Mouse (Mus musculus) lung, embryonic 15.5 days (tissue): ENCODE measurements around the gene AI481877. TPM values are rescaled to one million over a fixed set of nuclear protein-coding genes. Genes with fewer than 3 reads are reported as not detected.

ENCODE experiments used
- ATAC-seq: fragments of 200-750 bp; cut with Nextera tagmentation; 2 replicates; pipeline ENCODE4 v1.8.0; 2017; ENCODE audit warnings: moderate number of reproducible peaks, borderline replicate concordance; ENCODE audit not compliant: low FRiP score, low TSS enrichment; ENCODE audit errors: extremely low read depth
- H3K27ac ChIP-seq: fragments of 300-500 bp; sonication (generic); 2 replicates; pipeline ENCODE4 v1.5.1; 2015; ENCODE audit warnings: moderate library complexity, mild to moderate bottlenecking, inconsistent platforms
- H3K27me3 ChIP-seq: fragments of 300-500 bp; sonication (generic); 2 replicates; pipeline ENCODE4 v1.6.1; 2015; ENCODE audit warnings: inconsistent platforms
- H3K36me3 ChIP-seq: fragments of 300-500 bp; sonication (generic); 2 replicates; pipeline ENCODE4 v1.6.1; 2015; ENCODE audit warnings: inconsistent platforms
- H3K4me1 ChIP-seq: fragments of 300-500 bp; sonication (generic); 2 replicates; pipeline ENCODE4 v1.6.1; 2015; ENCODE audit warnings: inconsistent platforms
- H3K4me2 ChIP-seq: fragments of 300-500 bp; sonication (generic); 2 replicates; pipeline ENCODE4 v1.6.1; 2015; ENCODE audit warnings: inconsistent platforms, mild to moderate bottlenecking, moderate library complexity
- H3K4me3 ChIP-seq: fragments of 300-500 bp; sonication (generic); 2 replicates; pipeline ENCODE4 v1.5.1; 2015; ENCODE audit warnings: mild to moderate bottlenecking, inconsistent platforms
- H3K9ac ChIP-seq: fragments of 300-500 bp; sonication (generic); 2 replicates; pipeline ENCODE4 v1.6.1; 2015; ENCODE audit warnings: inconsistent platforms
- H3K9me3 ChIP-seq: fragments of 300-500 bp; sonication (generic); 2 replicates; pipeline ENCODE4 v1.6.1; 2016; ENCODE audit warnings: inconsistent platforms
- WGBS: fragments of 180-500 bp; shearing (Covaris S2); methylation state at CpG from one replicate; pipeline ENCODE4 v1.1.7; 2015; 5-methylcytosine and 5-hydroxymethylcytosine counted together
- polyA plus RNA-seq: library from polyadenylated mRNA; unstranded; fragments of >200 nt; fragmentation: Nextera tagmentation; extraction: Ambion mirVana; gene quantifications from 2 replicates; pipeline ENCODE4 v1.2.1, GENCODE M21; 2015

The AI481877 gene
- polyA plus RNA-seq, 1 experiment from 2014 or later = not detected

GRCm38 (mm10) chr4:59164034-59164433 is 25.3 kb upstream of the AI481877 start:
- Histone ChIP-seq H3K9ac (no peak overlapping the region), H3K4me2 (no peak overlapping the region), H3K27me3 (no peaks in the 10 kb centered on the region), H3K27ac (no peak overlapping the region), H3K9me3 (no peaks in the 10 kb centered on the region), H3K4me1 (no peaks in the 10 kb centered on the region), H3K4me3 (no peak overlapping the region), H3K36me3 (no peaks in the 10 kb centered on the region)
- 58% methylated on average over 2 of the region's 2 CpGs for WGBS
- no peak for ATAC-seq

GRCm38 (mm10) chr4:59160959-59161670 is 22.3 kb upstream of the AI481877 start:
- peak; percentile 67; the same call in 1 of the 2 replicates for ATAC-seq
- no peaks in the 10 kb centered on the region for H3K9me3 ChIP-seq
- H3K27ac ChIP-seq = peak overlapping the region; percentile 77
- H3K9ac ChIP-seq = no peak overlapping the region
- WGBS = 26% methylated on average over 8 of the region's 8 CpGs
- no peaks in the 10 kb centered on the region for H3K36me3 ChIP-seq
- 0 out of 2 replicates have a peak overlapping the region, but pooled peaks have one; percentile 15 for H3K4me2 ChIP-seq
- no peaks in the 10 kb centered on the region for H3K27me3 ChIP-seq
- no peak overlapping the region for H3K4me3 ChIP-seq
- H3K4me1 ChIP-seq = peaks cover 9% of the 10 kb centered on the region; the same call in 1 of the 2 replicates

- 77% methylated on average over 5 of the region's 5 CpGs for WGBS
- Histone ChIP-seq H3K36me3 (no peaks in the 10 kb centered on the region), H3K4me2 (no peak overlapping the region), H3K27ac (no peak overlapping the region), H3K4me3 (no peak overlapping the region), H3K4me1 (peaks cover 9% of the 10 kb centered on the region; the same call in 1 of the 2 replicates), H3K27me3 (no peaks in the 10 kb centered on the region), H3K9me3 (no peaks in the 10 kb centered on the region), H3K9ac (no peak overlapping the region)
- no peak for ATAC-seq
Observed at GRCm38 (mm10) chr4:59160289-59160688, 21.5 kb upstream of the AI481877 start.

GRCm38 (mm10) chr4:59157654-59158053 is 18.9 kb upstream of the AI481877 start:
- Histone ChIP-seq H3K27ac (no peak overlapping the region), H3K4me1 (peaks cover 9% of the 10 kb centered on the region; the same call in 1 of the 2 replicates), H3K4me3 (no peak overlapping the region), H3K27me3 (no peaks in the 10 kb centered on the region), H3K9me3 (no peaks in the 10 kb centered on the region), H3K4me2 (no peak overlapping the region), H3K9ac (no peak overlapping the region), H3K36me3 (no peaks in the 10 kb centered on the region)
- ATAC-seq = no peak
- 52% methylated on average over 2 of the region's 2 CpGs for WGBS

- no peak for ATAC-seq
- H3K27ac ChIP-seq = no peak overlapping the region
- no peak overlapping the region for H3K4me2 ChIP-seq
- WGBS = 20% methylated on average over 7 of the region's 7 CpGs
- no peak overlapping the region for H3K9ac ChIP-seq
- H3K36me3 ChIP-seq = no peaks in the 10 kb centered on the region
- H3K27me3 ChIP-seq = no peaks in the 10 kb centered on the region
- H3K9me3 ChIP-seq = no peaks in the 10 kb centered on the region
- H3K4me1 ChIP-seq = peaks cover 9% of the 10 kb centered on the region; the same call in 1 of the 2 replicates
- H3K4me3 ChIP-seq = no peak overlapping the region
Observed at GRCm38 (mm10) chr4:59156897-59157592, 18.3 kb upstream of the AI481877 start.

- no peaks in the 10 kb centered on the region for H3K9me3 ChIP-seq
- H3K4me2 ChIP-seq = no peak overlapping the region
- WGBS = 62% methylated on average over 1 of the region's 1 CpGs
- no peak overlapping the region for H3K9ac ChIP-seq
- ATAC-seq = no peak
- H3K27ac ChIP-seq = no peak overlapping the region
- H3K4me3 ChIP-seq = no peak overlapping the region
- no peaks in the 10 kb centered on the region for H3K27me3 ChIP-seq
- H3K4me1 ChIP-seq = peaks cover under 1% of the 10 kb centered on the region; the same call in 1 of the 2 replicates
- no peaks in the 10 kb centered on the region for H3K36me3 ChIP-seq
Observed at GRCm38 (mm10) chr4:59151953-59152352, 13.2 kb upstream of the AI481877 start.

GRCm38 (mm10) chr4:59150907-59151306 is 12.1 kb upstream of the AI481877 start:
- H3K27me3 ChIP-seq = no peaks in the 10 kb centered on the region

GRCm38 (mm10) chr4:59149043-59149442 is 10.3 kb upstream of the AI481877 start:
- Histone ChIP-seq H3K4me1 (no peaks in the 10 kb centered on the region), H3K4me3 (no peak overlapping the region), H3K27ac (no peak overlapping the region), H3K36me3 (no peaks in the 10 kb centered on the region), H3K4me2 (no peak overlapping the region), H3K9me3 (no peaks in the 10 kb centered on the region), H3K9ac (no peak overlapping the region), H3K27me3 (no peaks in the 10 kb centered on the region)
- no peak for ATAC-seq
- WGBS = 58% methylated on average over 5 of the region's 5 CpGs

More at GRCm38 (mm10) chr4:59150907-59151306, 12.1 kb upstream of the AI481877 start:
- Histone ChIP-seq H3K4me2 (no peak overlapping the region), H3K4me3 (no peak overlapping the region), H3K9ac (no peak overlapping the region), H3K36me3 (no peaks in the 10 kb centered on the region), H3K4me1 (no peaks in the 10 kb centered on the region), H3K27ac (no peak overlapping the region), H3K9me3 (no peaks in the 10 kb centered on the region)
- ATAC-seq = no peak
- 44% methylated on average over 5 of the region's 5 CpGs for WGBS

- WGBS = 68% methylated on average over 4 of the region's 4 CpGs
- Histone ChIP-seq H3K27ac (no peak overlapping the region), H3K36me3 (no peaks in the 10 kb centered on the region), H3K9ac (no peak overlapping the region), H3K4me2 (no peak overlapping the region), H3K27me3 (no peaks in the 10 kb centered on the region), H3K4me3 (no peak overlapping the region), H3K4me1 (no peaks in the 10 kb centered on the region), H3K9me3 (no peaks in the 10 kb centered on the region)
- ATAC-seq = no peak
Observed at GRCm38 (mm10) chr4:59128935-59129334, 9.8 kb downstream of the AI481877 start.

- H3K4me3 ChIP-seq = no peak overlapping the region
- no peaks in the 10 kb centered on the region for H3K27me3 ChIP-seq
- H3K4me2 ChIP-seq = no peak overlapping the region
- no peak for ATAC-seq
- H3K9me3 ChIP-seq = no peaks in the 10 kb centered on the region
- H3K9ac ChIP-seq = no peak overlapping the region
- H3K4me1 ChIP-seq = no peaks in the 10 kb centered on the region
- no peak overlapping the region for H3K27ac ChIP-seq
- no peaks in the 10 kb centered on the region for H3K36me3 ChIP-seq
- WGBS = 85% methylated on average over 1 of the region's 1 CpGs
Observed at GRCm38 (mm10) chr4:59125053-59125452, 13.7 kb downstream of the AI481877 start.

- H3K9ac ChIP-seq = no peak overlapping the region
- H3K36me3 ChIP-seq = no peaks in the 10 kb centered on the region
- H3K4me3 ChIP-seq = no peak overlapping the region
- no peaks in the 10 kb centered on the region for H3K4me1 ChIP-seq
- H3K27me3 ChIP-seq = no peaks in the 10 kb centered on the region
- no peak for ATAC-seq
- H3K9me3 ChIP-seq = no peaks in the 10 kb centered on the region
- no peak overlapping the region for H3K4me2 ChIP-seq
- no peak overlapping the region for H3K27ac ChIP-seq
Observed at GRCm38 (mm10) chr4:59123557-59123956, 15.2 kb downstream of the AI481877 start.
